Mouse (Mus musculus): ENCODE results near the gene Cpb2.

DNA sequence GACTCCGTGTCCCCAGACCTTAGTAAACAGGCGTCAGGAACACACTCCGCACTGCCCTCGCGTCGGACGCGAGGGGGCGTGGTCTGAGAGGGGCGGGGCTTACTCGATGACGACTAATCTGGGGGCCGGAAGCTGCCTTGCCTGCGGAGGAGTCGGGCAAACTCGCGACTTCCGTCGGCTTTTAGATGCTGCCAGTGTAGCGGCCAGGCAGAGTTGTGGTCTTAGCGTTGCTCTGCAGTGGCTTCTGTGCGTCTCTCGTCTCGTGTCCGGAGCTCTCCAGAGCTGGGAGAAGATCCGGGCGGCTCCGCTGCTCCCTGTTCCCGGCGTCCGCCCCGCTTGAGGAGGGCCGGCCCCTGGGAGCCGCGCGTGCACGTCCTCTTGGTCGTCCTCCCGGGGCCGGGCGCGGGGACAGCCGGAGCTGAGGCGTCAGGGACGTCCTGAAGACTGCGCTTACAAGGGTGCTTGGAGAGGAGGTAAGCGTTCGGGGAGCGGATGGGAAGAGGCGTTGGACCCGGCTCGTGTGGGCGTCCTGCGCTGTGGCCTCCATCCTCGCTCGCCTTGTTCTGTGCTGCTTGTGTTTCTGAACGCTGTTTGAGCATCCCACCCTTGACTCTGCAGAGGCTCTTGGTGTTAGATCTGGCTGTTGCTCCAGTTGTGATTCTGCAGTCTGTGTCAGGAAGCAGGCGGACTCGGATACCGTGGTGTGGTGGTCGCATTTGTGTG is 42.3 kb downstream of the Cpb2 start, which contains the start of gene Zc3h13:
- peak; percentile 44 for TF ChIP-seq CTCF (IDR thresholded peaks at IDR 0.05; ENCODE audit: low read depth)
- no peak for TF ChIP-seq EP300 (optimal IDR thresholded peaks at IDR 0.05)

Data from stomach, postnatal 0 days (tissue).